Mouse (Mus musculus): ENCODE results near the gene Nmnat2. TPM values are rescaled to one million over a fixed set of nuclear protein-coding genes. Genes with fewer than 3 reads are reported as not detected.

The Nmnat2 gene
- polyA plus RNA-seq, 1 experiment from 2014 or later: 0.58 TPM

- no peak for TF ChIP-seq CTCF (IDR thresholded peaks at IDR 0.05; ENCODE audit: low read depth)
Observed at GRCm38 (mm10) chr1:153125287-153126275, 170.8 kb downstream of the Nmnat2 start.

DNA sequence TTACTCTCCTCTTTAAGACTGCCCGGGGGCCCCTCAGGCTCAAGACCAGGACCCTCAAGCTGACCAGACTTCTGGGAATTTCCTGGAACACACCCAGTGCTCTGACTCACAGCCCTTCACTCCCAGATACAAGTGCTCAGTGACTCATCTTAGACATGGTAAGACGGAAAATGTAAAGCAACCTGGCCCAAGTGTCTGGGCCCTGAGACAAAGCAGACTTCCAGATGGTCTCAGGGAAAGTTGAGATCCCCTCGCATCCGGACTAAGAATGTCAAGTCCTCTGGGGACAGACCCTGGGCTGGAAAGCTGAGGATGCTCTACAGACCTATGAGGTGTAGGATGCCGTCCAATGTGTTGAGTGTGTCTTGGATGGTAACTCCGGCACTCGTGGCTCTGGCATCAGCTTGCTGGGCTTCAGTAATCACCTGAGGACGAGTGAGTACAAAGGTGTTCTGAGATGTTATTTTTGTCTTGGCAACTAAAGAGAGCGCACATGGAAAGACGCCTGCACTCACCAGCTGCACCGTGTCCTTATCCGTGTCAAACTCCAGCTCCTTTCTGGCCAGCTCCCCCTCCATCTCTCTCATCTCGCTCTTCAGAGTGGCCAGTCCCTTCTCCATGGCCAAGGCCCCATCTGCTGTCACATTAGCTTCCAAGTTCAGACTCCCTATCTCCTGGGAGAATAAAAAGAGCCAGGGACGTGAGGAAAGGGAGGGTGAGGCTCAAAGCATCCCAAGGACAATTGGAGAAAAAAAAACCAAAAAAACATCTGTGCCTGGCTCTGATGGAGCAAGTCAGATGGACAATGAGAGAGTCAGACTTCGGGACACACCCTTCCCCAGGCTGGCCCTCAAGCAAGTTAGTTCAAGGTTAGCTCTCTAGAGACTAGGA, 171.9 kb downstream of the Nmnat2 start:
- Histone ChIP-seq H3K4me3 (replicated peaks; ENCODE audit: low read depth, low read length) (no peak overlapping the region), H3K4me2 (ENCODE audit: low read length) (no peak overlapping the region), H3K4me1 (replicated peaks; ENCODE audit: insufficient read depth, low read length) (peaks cover 9% of the 10 kb centered on the region), H3K27ac (peak overlapping the region; percentile 76), H3K9ac (ENCODE audit: low read depth, low read length) (no peak overlapping the region), H3K36me3 (ENCODE audit: insufficient read depth, low read length) (peaks cover 3% of the 10 kb centered on the region; the same call in 1 of the 2 replicates), H3K27me3 (ENCODE audit: insufficient read depth, low read length) (no peaks in the 10 kb centered on the region), H3K9me3 (replicated peaks; ENCODE audit: low read length) (no peaks in the 10 kb centered on the region)
- 60% methylated on average over 15 of the region's 15 CpGs for WGBS
- TF ChIP-seq CTCF (IDR thresholded peaks at IDR 0.05; ENCODE audit: low read depth): no peak
- DNase-seq (ENCODE audit: low spot score) (peak; percentile 31), ATAC-seq (replicated peaks; ENCODE audit: low FRiP score, low read depth) (no peak)

More at GRCm38 (mm10) chr1:153125287-153126275, 170.8 kb downstream of the Nmnat2 start:
- H3K27ac ChIP-seq: peak overlapping the region; percentile 76
- peaks cover 9% of the 10 kb centered on the region for H3K4me1 ChIP-seq (replicated peaks; ENCODE audit: insufficient read depth, low read length)
- WGBS: 24% methylated on average over 8 of the region's 8 CpGs
- H3K36me3 ChIP-seq (ENCODE audit: insufficient read depth, low read length): no peaks in the 10 kb centered on the region
- no peak overlapping the region for H3K4me3 ChIP-seq (replicated peaks; ENCODE audit: low read depth, low read length)
- no peaks in the 10 kb centered on the region for H3K9me3 ChIP-seq (replicated peaks; ENCODE audit: low read length)
- peak; percentile 91 for ATAC-seq (replicated peaks; ENCODE audit: low FRiP score, low read depth)
- no peaks in the 10 kb centered on the region for H3K27me3 ChIP-seq (ENCODE audit: insufficient read depth, low read length)
- DNase-seq (ENCODE audit: low spot score): peak; percentile 89
- no peak overlapping the region for H3K4me2 ChIP-seq (ENCODE audit: low read length)
- no peak overlapping the region for H3K9ac ChIP-seq (ENCODE audit: low read depth, low read length)

DNA sequence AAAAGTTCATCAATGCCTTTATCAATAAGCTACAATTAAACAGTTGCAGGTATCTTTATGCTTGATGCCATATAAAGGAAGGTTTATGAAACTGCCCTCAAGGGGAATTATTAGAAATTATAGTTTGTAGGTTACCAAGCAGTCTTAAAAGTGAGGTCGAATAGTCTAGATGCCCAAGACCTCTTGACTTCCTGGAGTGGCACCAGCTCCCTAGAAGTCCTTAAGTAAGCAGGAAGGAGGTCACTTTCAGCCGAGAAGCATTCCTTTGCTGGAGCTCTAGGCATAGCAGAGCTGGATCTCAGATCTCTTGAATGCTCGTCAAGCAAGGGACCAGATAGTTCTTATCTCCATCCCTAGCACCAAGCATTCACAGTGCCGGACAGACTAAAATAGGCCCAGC, 172.8 kb downstream of the Nmnat2 start:
- Histone ChIP-seq H3K4me1 (replicated peaks; ENCODE audit: insufficient read depth, low read length) (peaks cover 9% of the 10 kb centered on the region), H3K27me3 (ENCODE audit: insufficient read depth, low read length) (no peaks in the 10 kb centered on the region), H3K4me3 (replicated peaks; ENCODE audit: low read depth, low read length) (no peak overlapping the region), H3K4me2 (ENCODE audit: low read length) (no peak overlapping the region), H3K9me3 (replicated peaks; ENCODE audit: low read length) (no peaks in the 10 kb centered on the region), H3K9ac (ENCODE audit: low read depth, low read length) (no peak overlapping the region), H3K27ac (no peak overlapping the region), H3K36me3 (ENCODE audit: insufficient read depth, low read length) (peaks cover 3% of the 10 kb centered on the region; the same call in 1 of the 2 replicates)
- ATAC-seq (replicated peaks; ENCODE audit: low FRiP score, low read depth): no peak
- 71% methylated on average over 4 of the region's 4 CpGs for WGBS
- TF ChIP-seq CTCF (IDR thresholded peaks at IDR 0.05; ENCODE audit: low read depth): no peak
- DNase-seq (ENCODE audit: low spot score): no peak

DNA sequence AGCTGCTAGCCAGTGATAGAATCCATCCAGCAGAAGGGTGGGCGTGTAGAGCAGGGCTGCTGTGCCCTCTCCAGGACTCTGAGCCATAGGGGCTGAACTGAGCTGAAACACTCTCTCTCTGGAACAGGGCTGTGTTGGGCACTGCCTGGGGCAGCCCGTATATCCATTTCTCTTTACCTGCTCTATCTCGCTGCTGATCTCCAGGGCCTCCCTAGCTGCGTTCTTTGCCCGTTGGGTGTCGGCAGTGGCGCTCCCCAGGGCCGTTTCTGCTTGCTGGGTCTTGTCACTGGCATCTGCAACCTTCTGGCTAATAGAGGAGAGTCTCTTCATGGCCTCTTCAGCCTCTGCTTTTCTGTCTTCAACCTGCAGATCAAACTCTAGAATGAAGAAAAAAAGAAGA, 174.0 kb downstream of the Nmnat2 start:
- H3K27ac ChIP-seq: no peak overlapping the region
- H3K4me3 ChIP-seq (replicated peaks; ENCODE audit: low read depth, low read length): no peak overlapping the region
- TF ChIP-seq CTCF (IDR thresholded peaks at IDR 0.05; ENCODE audit: low read depth): no peak
- no peak overlapping the region for H3K9ac ChIP-seq (ENCODE audit: low read depth, low read length)
- H3K9me3 ChIP-seq (replicated peaks; ENCODE audit: low read length): no peaks in the 10 kb centered on the region
- H3K4me1 ChIP-seq (replicated peaks; ENCODE audit: insufficient read depth, low read length): peaks cover 9% of the 10 kb centered on the region
- H3K4me2 ChIP-seq (ENCODE audit: low read length): no peak overlapping the region
- no peaks in the 10 kb centered on the region for H3K27me3 ChIP-seq (ENCODE audit: insufficient read depth, low read length)
- 78% methylated on average over 8 of the region's 8 CpGs for WGBS
- H3K36me3 ChIP-seq (ENCODE audit: insufficient read depth, low read length): peaks cover 3% of the 10 kb centered on the region; the same call in 1 of the 2 replicates
- ATAC-seq (replicated peaks; ENCODE audit: low FRiP score, low read depth) (no peak), DNase-seq (ENCODE audit: low spot score) (no peak)

DNA sequence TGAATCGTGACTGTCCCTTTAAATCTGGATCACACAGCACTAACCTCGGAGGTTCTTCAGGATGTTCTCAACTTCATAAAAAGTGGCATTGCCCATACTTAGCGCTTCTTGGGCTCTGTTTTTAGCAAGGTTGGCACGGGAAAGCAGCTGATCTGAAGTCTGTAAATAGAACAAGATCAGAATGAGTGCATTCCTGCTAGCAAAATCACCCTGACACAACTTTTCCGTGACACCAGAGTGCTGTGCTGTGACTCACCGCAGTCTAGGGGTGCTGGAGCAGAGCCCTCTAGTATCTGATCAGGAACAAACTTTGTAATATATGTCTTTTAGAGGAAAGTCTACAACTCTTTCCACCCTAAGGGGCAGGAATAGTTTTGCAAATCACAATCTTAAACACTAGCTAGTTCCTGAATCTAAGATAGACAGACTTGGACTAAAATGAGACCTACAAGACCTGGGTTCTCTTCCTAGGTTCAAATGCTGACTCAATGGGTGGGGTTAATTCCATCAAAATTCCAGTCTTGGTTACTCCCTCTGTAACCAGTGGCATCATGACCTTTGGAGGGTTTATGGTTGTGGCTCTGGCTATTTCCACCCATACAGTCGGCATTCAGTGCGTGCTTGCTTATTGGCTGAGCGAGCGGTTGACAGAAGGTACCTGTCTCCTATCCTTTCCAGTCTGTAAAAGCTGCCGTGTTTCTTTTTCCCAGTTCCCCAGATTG, 175.4 kb downstream of the Nmnat2 start:
- Histone ChIP-seq H3K27ac (no peak overlapping the region), H3K9ac (ENCODE audit: low read depth, low read length) (no peak overlapping the region), H3K36me3 (ENCODE audit: insufficient read depth, low read length) (peaks cover 3% of the 10 kb centered on the region; the same call in 1 of the 2 replicates), H3K4me1 (replicated peaks; ENCODE audit: insufficient read depth, low read length) (peaks cover 9% of the 10 kb centered on the region), H3K4me3 (replicated peaks; ENCODE audit: low read depth, low read length) (no peak overlapping the region), H3K9me3 (replicated peaks; ENCODE audit: low read length) (no peaks in the 10 kb centered on the region), H3K27me3 (ENCODE audit: insufficient read depth, low read length) (no peaks in the 10 kb centered on the region), H3K4me2 (ENCODE audit: low read length) (no peak overlapping the region)
- no peak for DNase-seq (ENCODE audit: low spot score)
- ATAC-seq (replicated peaks; ENCODE audit: low FRiP score, low read depth): no peak
- WGBS: 74% methylated on average over 11 of the region's 11 CpGs
- no peak for TF ChIP-seq CTCF (IDR thresholded peaks at IDR 0.05; ENCODE audit: low read depth)
